Mouse (Mus musculus) myocyte (in vitro differentiated cells): Measurements from ENCODE around the gene Veph1.

Source experiments
- E2F4 ChIP-seq: IDR thresholded peaks from one replicate; pipeline ENCODE4 v1.6.1; 2011; ENCODE audit warnings: mild to moderate bottlenecking, control low read depth, moderate library complexity; ENCODE audit not compliant: insufficient read depth
- MAX ChIP-seq: IDR thresholded peaks from one replicate; pipeline ENCODE4 v1.6.1; 2011; ENCODE audit warnings: low read depth, mild to moderate bottlenecking, control low read depth
- SRF ChIP-seq: IDR thresholded peaks from one replicate; pipeline ENCODE4 v1.6.1; 2011; ENCODE audit warnings: low read depth; ENCODE audit not compliant: control insufficient read depth, insufficient read length

DNA sequence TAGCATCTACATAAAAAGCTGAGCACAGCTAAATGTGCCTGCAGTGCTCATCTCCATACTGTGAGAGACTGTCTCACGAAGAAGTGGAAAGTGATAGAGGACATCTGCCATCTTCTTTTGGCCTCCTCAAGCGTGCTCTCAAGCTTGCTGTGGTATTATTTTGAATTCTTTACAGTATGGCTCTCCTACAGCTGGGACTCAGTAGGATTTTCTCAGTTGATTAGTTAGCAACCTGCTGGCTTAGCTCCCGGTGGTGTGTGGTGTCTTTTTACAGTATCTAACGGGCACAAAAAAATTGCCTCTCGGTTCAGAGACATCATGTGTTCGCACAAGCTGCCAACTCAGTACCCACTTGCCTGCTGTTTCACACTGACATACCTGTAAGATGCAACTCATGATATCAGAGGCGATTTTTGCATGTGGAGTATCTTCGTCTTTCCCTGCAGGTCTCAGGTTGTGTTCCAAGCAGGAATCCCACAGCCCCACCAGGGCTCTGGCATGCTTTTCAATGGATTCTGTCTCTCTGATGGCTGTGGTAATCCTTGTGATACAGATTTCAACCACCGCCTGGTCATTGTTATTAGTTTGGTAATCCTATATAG is 42.0 kb downstream of the Veph1 start:
- no peak for TF ChIP-seq MAX
- no peak for TF ChIP-seq SRF
- no peak for TF ChIP-seq E2F4
